Mouse (Mus musculus) liver, embryonic 12.5 days (tissue): ENCODE data around the gene Spout1. TPM values are rescaled to one million over a fixed set of nuclear protein-coding genes. Genes with fewer than 3 reads are reported as not detected.
A peak's percentile ranks its signal among the peaks of the same experiment; 100 is the strongest.
"Not testable (repeated sequence)": the region's sequence is repeated elsewhere in the genome, so short reads cannot be mapped to it uniquely, and the experiment has no call there.

Source experiments
- ATAC-seq: fragments of 200-750 bp; cut with Nextera tagmentation; 2 replicates; pipeline ENCODE4 v1.8.0; 2017; ENCODE audit warnings: moderate number of reproducible peaks, mild to moderate bottlenecking, moderate library complexity
- H3K27ac ChIP-seq: fragments of 300-500 bp; sonication (generic); 2 replicates; pipeline ENCODE4 v1.5.1; 2016; ENCODE audit warnings: mild to moderate bottlenecking
- H3K27me3 ChIP-seq: fragments of 300-500 bp; sonication (generic); replicated peaks from 2 replicates; pipeline ENCODE4 v1.6.1; 2016; ENCODE audit warnings: mild to moderate bottlenecking, moderate library complexity
- H3K36me3 ChIP-seq: fragments of 300-500 bp; sonication (generic); 2 replicates; pipeline ENCODE4 v1.6.1; 2016; ENCODE audit warnings: mild to moderate bottlenecking, moderate library complexity
- H3K4me1 ChIP-seq: fragments of 300-500 bp; sonication (generic); 2 replicates; pipeline ENCODE4 v1.6.1; 2016
- H3K4me2 ChIP-seq: fragments of 300-500 bp; sonication (generic); 2 replicates; pipeline ENCODE4 v1.6.1; 2016; ENCODE audit warnings: mild to moderate bottlenecking, moderate library complexity
- H3K4me3 ChIP-seq: fragments of 300-500 bp; sonication (generic); 2 replicates; pipeline ENCODE4 v1.5.1; 2016; ENCODE audit warnings: mild to moderate bottlenecking, moderate library complexity
- H3K9ac ChIP-seq: fragments of 300-500 bp; sonication (generic); 2 replicates; pipeline ENCODE4 v1.6.1; 2016; ENCODE audit warnings: mild to moderate bottlenecking, moderate library complexity
- H3K9me3 ChIP-seq: fragments of 300-500 bp; sonication (generic); replicated peaks from 2 replicates; pipeline ENCODE4 v1.6.1; 2016; ENCODE audit warnings: mild to moderate bottlenecking, moderate library complexity
- WGBS: fragments of 180-500 bp; shearing (Covaris S2); methylation state at CpG from one replicate; pipeline ENCODE4 v1.1.7; 2016; ENCODE audit not compliant: insufficient replicate concordance; 5-methylcytosine and 5-hydroxymethylcytosine counted together
- polyA plus RNA-seq: library from polyadenylated mRNA; unstranded; fragments of >200 nt; fragmentation: Nextera tagmentation; extraction: Ambion mirVana; gene quantifications from 2 replicates; pipeline ENCODE4 v1.2.1, GENCODE M21; 2016

Gene Spout1
- polyA plus RNA-seq, 1 experiment from 2014 or later: 54.4 TPM

- H3K27me3 ChIP-seq, H3K9me3 ChIP-seq, H3K4me3 ChIP-seq, H3K4me2 ChIP-seq, H3K27ac ChIP-seq, ATAC-seq, H3K9ac ChIP-seq: not testable (repeated sequence)
- WGBS: 79% methylated on average over 4 of the region's 4 CpGs
- H3K4me1 ChIP-seq: peaks cover 24% of the 10 kb centered on the region
- H3K36me3 ChIP-seq: peaks cover 88% of the 10 kb centered on the region
Observed at GRCm38 (mm10) chr2:30140021-30140420, 38.2 kb downstream of the Spout1 start.

- H3K4me2 ChIP-seq: peak overlapping the region; percentile 34; the same call in 1 of the 2 replicates
- H3K36me3 ChIP-seq: peaks cover 52% of the 10 kb centered on the region
- 0 out of 2 replicates have a peak overlapping the region, but pooled peaks have one; percentile 26 for H3K27ac ChIP-seq
- no peak overlapping the region for H3K4me3 ChIP-seq
- H3K9ac ChIP-seq: no peak overlapping the region
- 50% methylated on average over 10 of the region's 10 CpGs for WGBS
- peaks cover 48% of the 10 kb centered on the region for H3K4me1 ChIP-seq
- no peaks in the 10 kb centered on the region for H3K27me3 ChIP-seq
- no peak for ATAC-seq
- H3K9me3 ChIP-seq: no peaks in the 10 kb centered on the region
Observed at GRCm38 (mm10) chr2:30136458-30136857, 41.8 kb downstream of the Spout1 start.

GRCm38 (mm10) chr2:30134928-30135620, 43.2 kb downstream of the Spout1 start:
- Histone ChIP-seq H3K4me1 (peaks cover 48% of the 10 kb centered on the region), H3K4me3 (peak overlapping the region; percentile 80), H3K9ac (peak overlapping the region; percentile 86), H3K9me3 (no peaks in the 10 kb centered on the region), H3K4me2 (peak overlapping the region; percentile 87), H3K27ac (peak overlapping the region; percentile 93), H3K27me3 (no peaks in the 10 kb centered on the region), H3K36me3 (peaks cover 38% of the 10 kb centered on the region)
- no peak for ATAC-seq
- WGBS: 52% methylated on average over 10 of the region's 10 CpGs

- H3K9me3 ChIP-seq: no peaks in the 10 kb centered on the region
- H3K36me3 ChIP-seq: peaks cover 36% of the 10 kb centered on the region
- peak overlapping the region; percentile 86 for H3K9ac ChIP-seq
- peak overlapping the region; percentile 87 for H3K4me2 ChIP-seq
- peak overlapping the region; percentile 80 for H3K4me3 ChIP-seq
- no peak for ATAC-seq
- H3K4me1 ChIP-seq: peaks cover 50% of the 10 kb centered on the region
- 13% methylated on average over 6 of the region's 6 CpGs for WGBS
- H3K27me3 ChIP-seq: no peaks in the 10 kb centered on the region
- H3K27ac ChIP-seq: peak overlapping the region; percentile 93
Observed at GRCm38 (mm10) chr2:30134378-30134711, 43.9 kb downstream of the Spout1 start.

GRCm38 (mm10) chr2:30133613-30134377, 44.5 kb downstream of the Spout1 start, which contains the start of gene Tbc1d13:
Gene Tbc1d13, plus strand, starts transcription at chr2:30133746.
- peak; percentile 94 for ATAC-seq
- Histone ChIP-seq H3K4me1 (peaks cover 50% of the 10 kb centered on the region), H3K27me3 (no peaks in the 10 kb centered on the region), H3K9ac (peak within 1 kb of the TSS; percentile 86), H3K36me3 (peaks cover 33% of the 10 kb centered on the region), H3K27ac (peak within 1 kb of the TSS; percentile 93), H3K4me3 (peak within 1 kb of the TSS; percentile 80), H3K9me3 (no peaks in the 10 kb centered on the region), H3K4me2 (peak within 1 kb of the TSS; percentile 87)
- under 1% methylated on average over 45 of the region's 46 CpGs for WGBS

- Histone ChIP-seq H3K36me3 (peaks cover 25% of the 10 kb centered on the region), H3K4me1 (peaks cover 50% of the 10 kb centered on the region), H3K27ac (peak overlapping the region; percentile 93), H3K9ac (peak overlapping the region; percentile 86), H3K27me3 (no peaks in the 10 kb centered on the region), H3K4me2 (peak overlapping the region; percentile 87), H3K4me3 (peak overlapping the region; percentile 80), H3K9me3 (no peaks in the 10 kb centered on the region)
- WGBS: 33% methylated on average over 16 of the region's 16 CpGs
- ATAC-seq: peak; percentile 43
Observed at GRCm38 (mm10) chr2:30132801-30133612, 45.3 kb downstream of the Spout1 start.

GRCm38 (mm10) chr2:30131240-30131639, 47.0 kb downstream of the Spout1 start:
- not testable (repeated sequence) for H3K36me3 ChIP-seq, H3K9me3 ChIP-seq, ATAC-seq, H3K4me2 ChIP-seq, H3K27me3 ChIP-seq, H3K9ac ChIP-seq, H3K27ac ChIP-seq, H3K4me3 ChIP-seq
- peaks cover 38% of the 10 kb centered on the region for H3K4me1 ChIP-seq
- WGBS: 74% methylated on average over 5 of the region's 5 CpGs

- Histone ChIP-seq H3K36me3 (no peaks in the 10 kb centered on the region; the same call in 1 of the 2 replicates), H3K9ac (no peak overlapping the region), H3K4me2 (no peak overlapping the region), H3K27me3 (no peaks in the 10 kb centered on the region), H3K9me3 (no peaks in the 10 kb centered on the region), H3K4me3 (no peak overlapping the region), H3K27ac (no peak overlapping the region), H3K4me1 (peaks cover 30% of the 10 kb centered on the region)
- no peak for ATAC-seq
- WGBS: 71% methylated on average over 4 of the region's 4 CpGs
Observed at GRCm38 (mm10) chr2:30130156-30130555, 48.1 kb downstream of the Spout1 start.

GRCm38 (mm10) chr2:30128789-30129188, 49.5 kb downstream of the Spout1 start:
- no peak overlapping the region for H3K4me3 ChIP-seq
- H3K27ac ChIP-seq: no peak overlapping the region
- H3K4me2 ChIP-seq: no peak overlapping the region
- H3K4me1 ChIP-seq: peaks cover 25% of the 10 kb centered on the region
- no peaks in the 10 kb centered on the region for H3K36me3 ChIP-seq
- no peaks in the 10 kb centered on the region for H3K9me3 ChIP-seq
- ATAC-seq: no peak
- H3K27me3 ChIP-seq: no peaks in the 10 kb centered on the region
- no peak overlapping the region for H3K9ac ChIP-seq
- WGBS: 24% methylated on average over 2 of the region's 2 CpGs

- peaks cover 24% of the 10 kb centered on the region for H3K4me1 ChIP-seq
- peak within 1 kb of the TSS; percentile 88 for H3K4me3 ChIP-seq
- ATAC-seq: peak; percentile 97
- peak within 1 kb of the TSS; percentile 93 for H3K27ac ChIP-seq
- peak within 1 kb of the TSS; percentile 94 for H3K9ac ChIP-seq
- no peaks in the 10 kb centered on the region for H3K27me3 ChIP-seq
- H3K9me3 ChIP-seq: no peaks in the 10 kb centered on the region
- peaks cover 9% of the 10 kb centered on the region; the same call in 1 of the 2 replicates for H3K36me3 ChIP-seq
- peak within 1 kb of the TSS; percentile 94 for H3K4me2 ChIP-seq
- WGBS: 11% methylated on average over 31 of the region's 31 CpGs
Observed at GRCm38 (mm10) chr2:30124472-30125274, 53.6 kb downstream of the Spout1 start, which contains the start of gene Zer1. Gene Zer1, minus strand, starts transcription at chr2:30124585.
